Mouse (Mus musculus): ENCODE results near the gene Eddm3b. TPM values are rescaled to one million over a fixed set of nuclear protein-coding genes. Genes with fewer than 3 reads are reported as not detected.

The Eddm3b gene
- total and polyA plus RNA-seq, 3 experiments = not detected

DNA sequence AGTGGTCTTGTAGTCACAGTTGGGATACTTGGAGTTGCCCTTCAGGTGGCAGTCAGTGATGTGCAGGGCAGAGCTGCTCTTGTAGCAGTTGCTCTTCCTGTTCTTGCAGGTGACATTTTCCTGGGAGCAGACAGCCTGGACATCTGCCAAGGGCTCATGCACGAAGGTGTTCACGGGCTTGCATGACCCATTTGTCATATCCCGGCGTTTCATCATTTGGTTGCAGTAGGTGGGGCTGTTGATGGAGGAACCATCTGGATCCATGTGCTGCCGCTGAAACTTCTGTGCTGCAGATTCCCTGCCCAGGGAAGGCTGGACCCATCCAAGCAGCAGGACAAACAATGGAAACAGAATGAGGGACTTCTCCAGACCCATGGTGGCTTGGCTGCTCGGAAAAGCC, 31.3 kb downstream of the Eddm3b start:
- Histone ChIP-seq H3K9me3 (replicated peaks; ENCODE audit: insufficient read depth, low read length) (no peaks in the 10 kb centered on the region), H3K36me3 (ENCODE audit: control insufficient read depth in 1 of 2, insufficient read depth in 2 of 2, low read length in 2 of 2) (peaks cover 0 to 14% of the 10 kb centered on the region in 2 experiments; a peak in 2 of 4 replicates), H3K27ac (ENCODE audit: control insufficient read depth, low read depth, low read length) (no peak overlapping the region), H3K4me3 (ENCODE audit: control insufficient read depth in 1 of 2, insufficient read depth in 1 of 2, low read depth in 2 of 2, low read length in 2 of 2) (no peak overlapping the region), H3K79me2 (ENCODE audit: control insufficient read depth, insufficient read depth, low read length, poor library complexity) (no peaks in the 10 kb centered on the region), H3K4me1 (ENCODE audit: control insufficient read depth in 1 of 2, insufficient read depth in 2 of 2, low read length in 2 of 2) (peaks cover 7 to 11% of the 10 kb centered on the region in 2 experiments), H3K27me3 (ENCODE audit: control insufficient read depth in 1 of 2, insufficient read depth in 2 of 2, low read length in 2 of 2) (no peaks in the 10 kb centered on the region), H3K9ac (ENCODE audit: control insufficient read depth, low read depth, low read length, poor library complexity, severe bottlenecking) (no peak overlapping the region)
- no peak for DNase-seq (ENCODE audit: low read depth, low spot score)
- TF ChIP-seq ZC3H11A (IDR thresholded peaks at IDR 0.05; ENCODE audit: low read depth, low read length) (no peak), NELFE (IDR thresholded peaks at IDR 0.05; ENCODE audit: low read depth, low read length) (no peak), E2F4 (IDR thresholded peaks at IDR 0.05; ENCODE audit: borderline replicate concordance, low read depth, low read length) (no peak), MYC (IDR thresholded peaks at IDR 0.05; ENCODE audit: low read depth, low read length) (no peak), GABPA (IDR thresholded peaks at IDR 0.05; ENCODE audit: low read depth, low read length) (no peak)

DNA sequence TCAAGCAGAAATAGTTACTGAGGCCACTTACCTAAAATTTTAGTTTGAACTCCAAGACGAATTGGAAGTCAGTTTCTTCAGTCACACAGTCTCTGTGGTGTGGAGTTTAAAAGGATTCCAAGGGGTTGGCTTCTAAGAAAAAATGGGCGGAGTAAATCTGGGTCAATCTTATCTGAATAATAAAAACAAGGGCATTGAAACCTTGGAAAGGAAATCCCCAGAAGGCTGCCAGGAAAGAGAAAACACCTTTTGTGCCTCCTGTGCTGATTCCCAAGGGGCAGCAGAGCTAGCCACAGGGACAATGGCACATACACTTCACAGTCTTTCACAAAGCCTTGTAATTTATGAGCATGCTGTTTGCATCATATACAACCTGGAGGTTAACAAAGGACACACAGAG, 32.5 kb downstream of the Eddm3b start, which contains the start of gene Rnase1:
Gene Rnase1, minus strand, starts transcription at position 101 of the 400 bp plus-strand sequence.
- Histone ChIP-seq H3K9ac (ENCODE audit: control insufficient read depth, low read depth, low read length, poor library complexity, severe bottlenecking) (no peak within 1 kb of the TSS), H3K4me3 (ENCODE audit: control insufficient read depth in 1 of 2, insufficient read depth in 1 of 2, low read depth in 2 of 2, low read length in 2 of 2) (no peak within 1 kb of the TSS), H3K79me2 (ENCODE audit: control insufficient read depth, insufficient read depth, low read length, poor library complexity) (no peaks in the 10 kb centered on the region), H3K36me3 (ENCODE audit: control insufficient read depth in 1 of 2, insufficient read depth in 2 of 2, low read length in 2 of 2) (peaks cover 0 to 14% of the 10 kb centered on the region in 2 experiments; a peak in 2 of 4 replicates), H3K4me1 (ENCODE audit: control insufficient read depth in 1 of 2, insufficient read depth in 2 of 2, low read length in 2 of 2) (peaks cover 7 to 11% of the 10 kb centered on the region in 2 experiments), H3K27ac (ENCODE audit: control insufficient read depth, low read depth, low read length) (no peak within 1 kb of the TSS), H3K27me3 (ENCODE audit: control insufficient read depth in 1 of 2, insufficient read depth in 2 of 2, low read length in 2 of 2) (no peaks in the 10 kb centered on the region), H3K9me3 (replicated peaks; ENCODE audit: insufficient read depth, low read length) (no peaks in the 10 kb centered on the region)
- no peak for TF ChIP-seq TBP (IDR thresholded peaks at IDR 0.05; ENCODE audit: low read depth, low read length)
- TF ChIP-seq POLR2A (IDR thresholded peaks at IDR 0.05; ENCODE audit: control insufficient read depth in 1 of 2, insufficient read depth in 1 of 2, low read depth in 1 of 2, low read length in 2 of 2, poor library complexity in 1 of 2) = no peak
- no peak for TF ChIP-seq ZNF384 (IDR thresholded peaks at IDR 0.05; ENCODE audit: low read depth, low read length)
- TF ChIP-seq EP300 (IDR thresholded peaks at IDR 0.05; ENCODE audit: low read depth in 1 of 2, low read length in 2 of 2) = no peak
- TF ChIP-seq E2F4 (IDR thresholded peaks at IDR 0.05; ENCODE audit: borderline replicate concordance, low read depth, low read length) = no peak
- no peak for TF ChIP-seq KAT2A (conservative IDR thresholded peaks at IDR 0.05; ENCODE audit: low read depth, low read length)
- no peak for TF ChIP-seq CHD1 (IDR thresholded peaks at IDR 0.05; ENCODE audit: low read depth, low read length)
- TF ChIP-seq JUND (IDR thresholded peaks at IDR 0.05; ENCODE audit: low read depth, low read length) = no peak
- no peak for TF ChIP-seq MYB (IDR thresholded peaks at IDR 0.05; ENCODE audit: low read depth, low read length)
- no peak for TF ChIP-seq USF1 (IDR thresholded peaks at IDR 0.05; ENCODE audit: low read depth, low read length)
- TF ChIP-seq MEF2A (IDR thresholded peaks at IDR 0.05; ENCODE audit: extremely low read depth, insufficient replicate concordance, low read depth, low read length, poor library complexity, severe bottlenecking) = no peak
- no peak for TF ChIP-seq CTCF (IDR thresholded peaks at IDR 0.05 in 2 of 3, conservative IDR thresholded peaks at IDR 0.05 in 1 of 3; ENCODE audit: control insufficient read depth in 1 of 3, insufficient read depth in 1 of 3, low read depth in 2 of 3, low read length in 3 of 3, poor library complexity in 1 of 3, severe bottlenecking in 1 of 3)
- TF ChIP-seq RCOR1 (IDR thresholded peaks at IDR 0.05; ENCODE audit: low read depth, low read length) = no peak
- TF ChIP-seq MAZ (IDR thresholded peaks at IDR 0.05; ENCODE audit: low read depth, low read length) = no peak
- no peak for TF ChIP-seq SMC3 (IDR thresholded peaks at IDR 0.05; ENCODE audit: low read depth, low read length)
- TF ChIP-seq USF2 (IDR thresholded peaks at IDR 0.05; ENCODE audit: borderline replicate concordance in 1 of 2, insufficient read depth in 1 of 2, low read depth in 1 of 2, low read length in 2 of 2) = no peak
- TF ChIP-seq RAD21 (IDR thresholded peaks at IDR 0.05; ENCODE audit: low read depth, low read length) = no peak
- no peak for TF ChIP-seq ELF1 (IDR thresholded peaks at IDR 0.05; ENCODE audit: low read depth, low read length)
- no peak for TF ChIP-seq NELFE (IDR thresholded peaks at IDR 0.05; ENCODE audit: low read depth, low read length)
- TF ChIP-seq GABPA (IDR thresholded peaks at IDR 0.05; ENCODE audit: low read depth, low read length) = no peak
- DNase-seq (ENCODE audit: low read depth, low spot score) = no peak

Measured in MEL (cell line).